8 mouse cellular contexts compared by ENCODE assay signal in genomic region chr2:73791846-73792630, GRCm38 (mm10). TPM values are rescaled to one million over a fixed set of nuclear protein-coding genes. Genes with fewer than 3 reads are reported as not detected.
DNase-seq lines count a peak whose midpoint lies in the region; ATAC-seq and TF ChIP-seq lines count a peak whose summit lies in the region.

No protein-coding gene starts in this region.

- H3K36me3 ChIP-seq in heart, embryonic 13.5 days: no peaks in the 10 kb centered on the region
- no peaks in the 10 kb centered on the region for H3K36me3 ChIP-seq in neural tube, embryonic 15.5 days
- H3K36me3 ChIP-seq in forebrain, embryonic 11.5 days (ENCODE audit: control insufficient read depth, insufficient read depth, low read length): no peaks in the 10 kb centered on the region

- WGBS in heart, embryonic 13.5 days: 48% methylated on average over 19 of the region's 19 CpGs
- WGBS in neural tube, embryonic 15.5 days: 58% methylated on average over 19 of the region's 19 CpGs
- 60% methylated on average over 19 of the region's 19 CpGs for WGBS in forebrain, embryonic 11.5 days

- no peak for ATAC-seq in heart, embryonic 13.5 days (ENCODE audit: extremely low read depth, insufficient number of reproducible peaks, low FRiP score, low TSS enrichment)
- no peak for ATAC-seq in neural tube, embryonic 15.5 days (ENCODE audit: low FRiP score)
- no peak for ATAC-seq in forebrain, embryonic 11.5 days (replicated peaks; ENCODE audit: low FRiP score)

- H3K9ac ChIP-seq in heart, embryonic 13.5 days: no peak overlapping the region
- no peak overlapping the region for H3K9ac ChIP-seq in neural tube, embryonic 15.5 days (replicated peaks)
- H3K9ac ChIP-seq in forebrain, embryonic 11.5 days (ENCODE audit: low read length): no peak overlapping the region

- TF ChIP-seq CTCF in left cerebral cortex, adult 2 months (IDR thresholded peaks at IDR 0.05): peak; percentile 20

- H3K27ac ChIP-seq in left cerebral cortex, adult 2 months: no peak overlapping the region
- H3K27ac ChIP-seq in heart, embryonic 13.5 days (replicated peaks): no peak overlapping the region
- no peak overlapping the region for H3K27ac ChIP-seq in neural tube, embryonic 15.5 days (replicated peaks)
- no peak overlapping the region for H3K27ac ChIP-seq in forebrain, embryonic 11.5 days (ENCODE audit: low read depth, low read length)

- intact Hi-C loops in left cerebral cortex, adult 2 months (cut with DNase I): no loop called here
- intact Hi-C loops in left cerebral cortex, postnatal 36 days (cut with DNase I): no loop called here
- intact Hi-C loops in left cerebral cortex, postnatal 10 days (cut with DNase I): no loop called here

- H3K4me3 ChIP-seq in left cerebral cortex, adult 2 months: no peak overlapping the region
- no peak overlapping the region for H3K4me3 ChIP-seq in heart, embryonic 13.5 days
- no peak overlapping the region for H3K4me3 ChIP-seq in neural tube, embryonic 15.5 days (replicated peaks)
- H3K4me3 ChIP-seq in forebrain, embryonic 11.5 days (ENCODE audit: low read depth, low read length): no peak overlapping the region

- 0 out of 2 replicates have a peak, but pooled peaks cover 7% of the 10 kb centered on the region for H3K4me1 ChIP-seq in heart, embryonic 13.5 days
- no peaks in the 10 kb centered on the region for H3K4me1 ChIP-seq in neural tube, embryonic 15.5 days
- H3K4me1 ChIP-seq in forebrain, embryonic 11.5 days (replicated peaks; ENCODE audit: control insufficient read depth, insufficient read depth, low read length): no peaks in the 10 kb centered on the region

- peak overlapping the region; percentile 47 for H3K4me2 ChIP-seq in heart, embryonic 13.5 days
- peak overlapping the region; percentile 5; the same call in 1 of the 2 replicates for H3K4me2 ChIP-seq in neural tube, embryonic 15.5 days
- no peak overlapping the region for H3K4me2 ChIP-seq in forebrain, embryonic 11.5 days (ENCODE audit: low read depth, low read length, severe bottlenecking)

- H3K9me3 ChIP-seq in heart, embryonic 13.5 days: no peaks in the 10 kb centered on the region
- H3K9me3 ChIP-seq in neural tube, embryonic 15.5 days (replicated peaks): no peaks in the 10 kb centered on the region
- H3K9me3 ChIP-seq in forebrain, embryonic 11.5 days (ENCODE audit: control insufficient read depth, low read length): no peaks in the 10 kb centered on the region

- peaks cover 7% of the 10 kb centered on the region; the same call in 1 of the 2 replicates for H3K27me3 ChIP-seq in heart, embryonic 13.5 days (replicated peaks)
- no peaks in the 10 kb centered on the region; the same call in 1 of the 2 replicates for H3K27me3 ChIP-seq in neural tube, embryonic 15.5 days (replicated peaks)
- no peaks in the 10 kb centered on the region for H3K27me3 ChIP-seq in forebrain, embryonic 11.5 days (ENCODE audit: control insufficient read depth, insufficient read depth, low read length)

- DNase-seq in left cerebral cortex, adult 2 months (ENCODE audit: extremely low spot score in 1 of 2, low spot score in 2 of 2): no peak
- no peak for DNase-seq in left cerebral cortex, postnatal 36 days (ENCODE audit: low spot score in 2 of 2)
- DNase-seq in ZHBTc4 (ENCODE audit: low read depth, low spot score): peak; percentile 88
- DNase-seq in T-cell, adult 2 months (ENCODE audit: low spot score): no peak
- DNase-seq in forebrain, embryonic 11.5 days (ENCODE audit: low spot score): no peak
- no peak for DNase-seq in left cerebral cortex, postnatal 10 days (ENCODE audit: extremely low spot score in 1 of 2, low spot score in 2 of 2)

RNA-seq across cellular contexts. Expression of gene Chn1, which starts 16.9 kb away (rescaled TPM):
- 1,000 to 10,000 TPM; 1,492 to 1,637 TPM for total RNA-seq in left cerebral cortex, adult 2 months (2021)
- total RNA-seq in left cerebral cortex, postnatal 36 days (2021): 1,000 to 10,000 TPM; 1,550 to 1,610 TPM
- 16.7 and 17.3 TPM in 2 replicates for polyA plus RNA-seq in heart, embryonic 13.5 days (2015; fragmentation: Nextera tagmentation; extraction: Ambion mirVana)
- polyA plus RNA-seq in neural tube, embryonic 15.5 days (2015; fragmentation: Nextera tagmentation; extraction: Ambion mirVana): 78.8 and 101 TPM in 2 replicates
- 62.2 and 63.4 TPM in 2 replicates for polyA plus RNA-seq in forebrain, embryonic 11.5 days (2014; fragmentation: Nextera tagmentation; extraction: Ambion mirVana)
- 100 to 1,000 TPM; 695 to 715 TPM for total RNA-seq in left cerebral cortex, postnatal 10 days (2021)
